Mouse (Mus musculus) adrenal gland, postnatal 25 days (tissue): ENCODE measurements around the gene Snrk. TPM values are rescaled to one million over a fixed set of nuclear protein-coding genes. Genes with fewer than 3 reads are reported as not detected.

Source experiments
- DNase-seq: peaks from one replicate; pipeline ENCODE4 v3.0.0; 2021; ENCODE audit warnings: mixed read lengths
- total RNA-seq: library from RNA; stranded (reverse); gene quantifications from 2 replicates; pipeline ENCODE4 v1.2.3, GENCODE M21; 2021

Gene Snrk
- total RNA-seq, 1 experiment from 2014 or later = 190 TPM

GRCm38 (mm10) chr9:122107701-122108375 lies 9.2 kb upstream of the Snrk start:
- DNase-seq = no peak

GRCm38 (mm10) chr9:122109553-122110225 lies 7.4 kb upstream of the Snrk start:
- DNase-seq = peak; percentile 35

GRCm38 (mm10) chr9:122110508-122110907 lies 6.6 kb upstream of the Snrk start:
- no peak for DNase-seq

GRCm38 (mm10) chr9:122110921-122111320 lies 6.1 kb upstream of the Snrk start:
- no peak for DNase-seq

GRCm38 (mm10) chr9:122115552-122115951 lies 1.5 kb upstream of the Snrk start:
- DNase-seq = peak; percentile 29

- no peak for DNase-seq
Observed at GRCm38 (mm10) chr9:122116359-122116758, 707 bp upstream of the Snrk start.

GRCm38 (mm10) chr9:122117692-122118529 lies 845 bp downstream of the Snrk start:
- peak; percentile 48 for DNase-seq

- DNase-seq = peak; percentile 43
Observed at GRCm38 (mm10) chr9:122120089-122120488, 3.0 kb downstream of the Snrk start.

- DNase-seq = no peak
Observed at GRCm38 (mm10) chr9:122122113-122122512, 5.0 kb downstream of the Snrk start.

GRCm38 (mm10) chr9:122123181-122123580 lies 6.1 kb downstream of the Snrk start:
- DNase-seq = no peak

GRCm38 (mm10) chr9:122125723-122126290 lies 8.7 kb downstream of the Snrk start:
- no peak for DNase-seq

- no peak for DNase-seq
Observed at GRCm38 (mm10) chr9:122126790-122127189, 9.7 kb downstream of the Snrk start.

GRCm38 (mm10) chr9:122127271-122127785 lies 10.3 kb downstream of the Snrk start:
- DNase-seq = no peak

- no peak for DNase-seq
Observed at GRCm38 (mm10) chr9:122128686-122129085, 11.6 kb downstream of the Snrk start.

GRCm38 (mm10) chr9:122130666-122131065 lies 13.6 kb downstream of the Snrk start:
- DNase-seq = no peak

GRCm38 (mm10) chr9:122132145-122132544 lies 15.1 kb downstream of the Snrk start:
- no peak for DNase-seq

- DNase-seq = no peak
Observed at GRCm38 (mm10) chr9:122135095-122135884, 18.2 kb downstream of the Snrk start.

GRCm38 (mm10) chr9:122135885-122136170 lies 18.8 kb downstream of the Snrk start:
- DNase-seq = no peak

GRCm38 (mm10) chr9:122137960-122138359 lies 20.9 kb downstream of the Snrk start:
- no peak for DNase-seq

GRCm38 (mm10) chr9:122138371-122139029 lies 21.4 kb downstream of the Snrk start:
- DNase-seq = no peak

- DNase-seq = no peak
Observed at GRCm38 (mm10) chr9:122139236-122139635, 22.2 kb downstream of the Snrk start.
